Mouse (Mus musculus): ENCODE results near the gene Patz1.

Patz1 gene

DNA sequence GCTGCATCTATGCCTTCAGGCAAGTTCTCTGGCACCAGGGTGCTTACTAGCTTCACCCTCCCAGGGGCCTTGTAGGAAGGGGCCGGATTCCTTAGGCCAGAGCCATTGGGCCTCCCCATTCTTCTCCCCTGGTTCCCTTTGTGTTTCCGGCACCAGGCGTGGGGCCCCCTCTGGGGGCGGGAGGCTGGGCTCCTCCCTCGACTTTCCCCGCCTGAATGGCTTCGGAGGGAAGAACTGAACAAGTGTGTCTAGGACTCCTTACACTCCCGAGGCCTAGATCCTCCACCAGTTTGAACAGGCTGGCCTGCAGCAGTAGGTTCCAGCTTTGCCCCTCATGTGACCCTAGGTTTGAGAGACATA, 3.4 kb downstream of the Patz1 start:
- DNase-seq (ENCODE audit: low read depth, low spot score): peak; percentile 80

DNA sequence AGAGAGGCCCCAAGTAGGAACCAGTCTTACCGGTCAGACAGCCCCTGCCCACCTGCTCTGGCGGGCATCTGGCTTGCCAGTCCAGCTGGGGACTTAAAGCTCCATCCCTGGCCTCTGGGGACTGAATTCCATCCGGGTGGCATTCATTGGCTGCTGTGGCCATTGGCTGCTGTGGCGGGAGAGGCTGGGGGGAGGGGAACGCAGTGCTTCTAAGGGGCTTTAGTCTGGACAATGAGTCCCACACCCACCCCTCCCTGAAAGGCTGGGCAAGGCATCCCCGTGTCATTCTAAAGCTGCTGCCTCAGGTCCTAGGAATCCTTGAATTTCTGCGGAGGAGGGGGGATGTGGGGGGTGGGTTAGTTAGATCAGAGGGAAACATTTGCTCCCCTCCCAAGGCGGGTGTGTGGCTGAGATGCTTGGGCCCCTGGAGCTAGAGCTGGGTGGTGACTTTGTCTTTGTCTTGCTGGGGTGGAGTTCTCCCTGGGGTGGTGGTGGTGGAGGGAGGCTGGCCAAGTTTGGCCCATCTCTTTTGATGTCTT, 4.1 kb downstream of the Patz1 start:
- DNase-seq (ENCODE audit: low read depth, low spot score): peak; percentile 98

DNA sequence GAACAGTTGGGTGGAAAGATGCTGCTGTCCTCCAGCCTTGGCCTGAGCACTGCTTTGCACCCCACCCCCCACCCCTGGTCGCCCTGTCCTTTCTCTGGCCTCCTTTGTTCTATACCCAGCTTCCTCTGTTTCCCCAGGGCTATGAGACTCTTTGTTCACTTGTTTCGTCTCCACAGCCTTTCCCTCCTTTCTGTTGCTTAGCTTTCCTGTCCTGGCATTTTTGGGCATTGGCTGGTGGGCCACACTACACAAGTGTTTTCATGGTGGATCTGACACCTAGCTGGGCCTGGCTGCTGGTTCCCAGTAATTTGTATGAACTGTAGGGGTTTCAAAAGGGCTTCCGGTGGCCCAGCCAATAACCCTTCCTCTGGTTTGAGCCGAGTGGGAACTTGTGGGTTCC, 4.7 kb downstream of the Patz1 start:
- DNase-seq (ENCODE audit: low read depth, low spot score): no peak

DNA sequence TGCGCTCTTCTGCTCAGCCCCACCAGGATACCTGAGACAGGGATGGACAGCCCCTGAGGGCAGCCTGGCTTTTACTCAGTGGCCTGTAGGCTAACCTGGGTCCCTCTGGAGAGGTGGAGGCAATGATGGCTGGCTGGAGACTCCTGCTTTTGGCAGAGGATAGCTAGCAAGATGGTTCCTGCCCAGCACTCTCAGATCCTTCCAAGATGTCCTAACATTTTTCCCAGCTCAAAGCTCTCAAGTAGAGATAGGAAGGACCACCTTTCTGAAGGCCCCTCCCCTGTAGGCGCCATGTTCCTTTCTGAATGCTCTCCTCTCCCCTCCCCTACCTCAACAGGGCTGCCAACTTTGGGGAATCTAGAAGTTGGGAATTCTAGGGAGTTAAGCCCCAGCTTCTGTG, 6.0 kb downstream of the Patz1 start:
- no peak for DNase-seq (ENCODE audit: low read depth, low spot score)

DNA sequence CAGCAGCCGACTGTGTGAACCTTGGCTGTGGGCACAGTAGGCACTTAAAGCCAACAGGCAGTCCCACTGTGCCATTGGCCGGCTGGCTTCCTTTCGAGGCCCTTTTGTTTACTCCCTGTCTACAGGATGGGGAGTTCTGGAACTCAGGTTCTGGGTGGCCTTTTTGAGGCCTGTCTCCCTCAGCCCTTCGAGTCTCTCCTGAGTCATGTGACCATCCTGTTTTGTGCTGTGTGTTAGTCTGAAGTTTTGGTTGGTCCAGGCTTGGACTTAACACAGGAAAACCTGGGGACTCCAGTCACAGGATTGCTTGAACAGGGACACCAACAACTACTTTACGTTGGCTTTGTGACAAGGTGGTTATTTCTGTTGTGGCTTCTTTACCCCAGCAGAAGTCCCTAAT, 7.4 kb downstream of the Patz1 start:
- DNase-seq (ENCODE audit: low read depth, low spot score): no peak

DNA sequence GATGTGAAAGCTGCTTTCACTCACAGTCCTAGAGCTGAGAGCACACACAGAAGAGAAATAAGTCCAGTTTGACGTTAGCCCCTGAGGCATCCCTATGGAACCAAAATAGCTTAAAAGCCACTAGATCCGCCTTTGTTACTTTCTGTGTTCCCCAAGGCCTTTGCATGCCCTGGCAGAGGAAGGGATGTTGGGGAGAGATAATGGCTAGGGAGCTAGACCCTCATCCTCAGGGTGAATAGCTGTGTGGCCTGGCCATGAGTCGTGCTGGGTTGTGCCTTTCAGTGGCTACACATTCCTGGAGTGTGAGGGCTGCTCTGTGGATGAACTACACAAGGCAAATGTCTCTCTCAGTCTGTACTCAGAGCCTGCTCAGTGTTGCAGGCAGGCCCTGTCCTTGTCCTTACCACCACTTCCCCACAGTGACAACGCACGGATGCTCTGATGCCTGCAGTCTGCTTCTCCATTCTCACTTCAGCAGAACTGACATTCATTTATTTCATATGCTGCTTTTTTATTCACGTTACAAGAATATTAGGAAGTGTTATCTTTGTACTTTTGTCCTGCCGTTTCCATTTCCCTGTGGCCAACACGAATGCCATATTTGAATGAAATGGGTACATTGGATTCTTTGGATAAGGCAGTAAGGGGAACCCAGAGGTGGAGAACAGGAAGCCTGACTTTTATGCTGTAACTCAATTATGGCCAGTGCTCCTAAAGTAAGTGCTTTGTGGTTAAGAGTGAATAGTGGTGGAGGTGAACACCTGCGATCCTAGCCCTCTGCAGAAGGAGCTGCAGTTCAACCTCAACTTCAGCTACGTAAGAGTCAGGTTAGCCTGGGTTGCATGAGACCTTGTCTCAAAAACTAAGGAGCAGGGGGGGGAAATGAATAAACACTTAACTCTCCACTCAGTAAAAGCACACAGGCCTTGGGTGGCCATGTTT, 9.5 kb downstream of the Patz1 start:
- no peak for DNase-seq (ENCODE audit: low read depth, low spot score)

DNA sequence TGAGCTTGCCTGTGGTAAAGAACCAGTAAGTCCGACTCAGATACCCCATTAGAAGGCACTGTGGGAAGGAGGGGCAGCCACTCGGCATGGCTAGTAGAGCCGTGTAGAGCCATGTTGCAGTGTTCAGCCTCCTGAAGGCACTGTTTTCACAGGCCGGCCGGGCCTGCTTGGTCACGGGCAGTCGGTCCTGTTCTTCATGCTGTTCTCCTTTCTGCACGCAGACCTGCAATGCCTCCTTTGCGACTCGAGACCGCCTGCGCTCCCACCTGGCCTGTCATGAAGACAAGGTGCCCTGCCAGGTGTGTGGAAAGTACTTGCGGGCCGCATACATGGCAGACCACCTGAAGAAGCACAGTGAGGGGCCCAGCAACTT, 10.1 kb downstream of the Patz1 start:
- no peak for DNase-seq (ENCODE audit: low read depth, low spot score)

DNA sequence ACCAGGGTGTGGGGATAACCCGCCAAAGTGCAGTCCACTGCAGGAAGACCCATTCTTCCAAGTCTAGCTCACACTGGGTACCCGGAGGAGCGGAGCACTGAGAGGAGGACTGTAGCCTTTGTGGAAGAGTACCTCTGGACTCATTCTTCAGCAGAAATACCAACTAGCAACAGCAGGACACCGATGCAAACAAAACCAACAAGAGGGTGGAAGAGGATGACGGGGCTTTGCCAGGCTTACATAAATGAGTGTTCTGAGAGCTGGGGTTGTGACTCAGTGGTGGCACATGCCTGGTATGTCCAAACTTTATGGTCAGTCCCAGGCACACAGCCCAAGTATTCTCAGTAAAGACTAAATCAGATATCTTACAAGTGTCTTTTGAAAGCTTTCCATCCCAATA, 12.4 kb downstream of the Patz1 start:
- DNase-seq (ENCODE audit: low read depth, low spot score): no peak

DNA sequence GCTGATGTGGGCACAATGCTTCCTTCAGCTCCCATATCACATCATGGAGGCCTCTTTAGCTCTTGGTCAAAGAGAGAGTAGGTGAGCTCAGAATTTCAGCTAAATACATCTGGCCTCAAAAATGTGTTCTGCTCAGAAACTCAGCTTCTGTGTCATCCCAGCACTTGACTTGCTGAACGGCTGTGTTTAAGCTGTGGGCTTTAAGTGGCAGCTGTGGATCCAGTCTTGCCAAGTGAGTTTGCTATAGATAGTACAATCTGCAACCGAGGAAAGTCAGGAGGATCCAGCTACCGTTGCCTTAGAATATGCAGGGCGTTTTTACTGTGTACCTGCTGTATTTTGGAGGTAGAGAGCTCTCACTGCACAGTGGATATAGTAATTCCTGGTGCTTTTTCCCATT, 13.7 kb downstream of the Patz1 start:
- no peak for DNase-seq (ENCODE audit: low read depth, low spot score)

DNA sequence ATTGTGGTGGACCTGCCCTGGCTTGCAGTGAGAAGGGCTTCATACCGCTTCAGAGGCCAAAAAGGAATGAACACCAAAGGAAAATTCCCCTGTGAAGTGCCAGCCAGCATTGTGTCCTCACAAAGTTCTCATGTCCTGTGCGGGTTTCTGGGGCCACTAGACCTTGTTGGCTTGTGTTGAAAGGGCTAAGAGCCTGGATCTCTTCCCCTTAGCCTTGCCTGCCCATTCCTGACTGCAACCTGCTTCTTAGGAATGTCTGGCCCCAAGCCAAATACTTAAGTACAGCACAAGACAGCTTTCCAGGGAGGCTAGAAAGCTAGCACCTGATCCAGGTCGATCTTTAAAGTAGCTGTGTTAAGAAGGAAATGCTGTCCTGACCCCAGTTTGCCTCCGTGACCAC, 14.1 kb downstream of the Patz1 start:
- DNase-seq (ENCODE audit: low read depth, low spot score): peak; percentile 40

DNA sequence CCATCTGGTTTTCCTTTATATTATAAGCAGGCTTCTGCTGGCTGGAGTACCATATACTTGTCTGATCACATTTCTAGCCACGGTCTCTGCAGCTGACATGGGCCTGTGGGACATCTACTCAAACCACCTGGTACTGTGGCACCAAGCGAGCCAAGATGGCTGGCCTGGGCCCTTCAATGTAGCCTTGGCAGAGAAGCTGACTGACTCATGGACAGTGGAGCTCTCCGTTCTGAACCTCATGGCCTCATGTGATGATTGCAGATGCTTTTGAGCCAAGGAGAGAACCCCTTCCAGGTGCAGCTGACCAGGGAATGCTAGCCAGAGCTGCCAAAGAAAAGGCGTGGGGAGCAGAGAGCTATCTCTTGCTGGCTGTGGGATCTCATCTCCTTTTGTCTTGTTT, 17.1 kb downstream of the Patz1 start:
- DNase-seq (ENCODE audit: low read depth, low spot score): no peak

DNA sequence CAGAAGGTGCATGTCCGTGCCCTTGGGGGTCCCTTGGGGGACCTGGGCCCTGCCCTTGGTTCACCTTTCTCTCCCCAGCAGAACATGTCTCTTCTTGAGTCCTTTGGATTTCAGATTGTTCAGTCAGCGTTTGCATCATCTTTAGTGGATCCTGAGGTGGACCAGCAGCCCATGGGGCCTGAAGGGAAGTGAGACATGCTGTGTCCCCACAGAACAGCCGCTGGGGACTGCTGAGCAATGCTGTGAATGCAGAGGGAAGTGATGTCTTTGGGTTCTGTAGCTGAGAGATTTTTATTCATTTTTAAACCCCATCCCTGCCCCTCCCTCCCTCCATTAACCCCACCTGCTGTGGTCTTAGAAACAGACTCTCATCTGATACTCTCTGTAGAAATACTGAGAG, 19.2 kb downstream of the Patz1 start:
- DNase-seq (ENCODE audit: low read depth, low spot score): no peak

DNA sequence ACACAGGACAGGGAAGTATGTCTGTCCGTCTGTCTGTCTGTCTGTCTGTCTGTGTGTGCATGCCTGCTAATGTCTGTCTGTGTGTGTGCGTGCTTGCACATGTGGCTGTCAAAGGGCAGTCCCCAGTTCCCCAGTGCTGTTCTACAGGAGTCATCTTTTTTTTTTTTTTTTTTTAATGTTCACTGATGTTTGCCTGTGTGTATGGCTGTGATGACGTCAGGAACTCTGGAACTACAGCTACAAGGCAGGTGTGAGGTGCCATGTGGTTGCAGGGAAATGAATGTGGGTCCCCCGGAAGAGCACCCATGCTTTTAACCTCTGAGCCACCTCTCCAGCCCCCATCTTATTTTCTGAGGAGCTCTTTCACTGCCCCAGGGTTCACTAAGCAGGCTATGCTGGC, 21.2 kb downstream of the Patz1 start:
- DNase-seq (ENCODE audit: low read depth, low spot score): no peak

DNA sequence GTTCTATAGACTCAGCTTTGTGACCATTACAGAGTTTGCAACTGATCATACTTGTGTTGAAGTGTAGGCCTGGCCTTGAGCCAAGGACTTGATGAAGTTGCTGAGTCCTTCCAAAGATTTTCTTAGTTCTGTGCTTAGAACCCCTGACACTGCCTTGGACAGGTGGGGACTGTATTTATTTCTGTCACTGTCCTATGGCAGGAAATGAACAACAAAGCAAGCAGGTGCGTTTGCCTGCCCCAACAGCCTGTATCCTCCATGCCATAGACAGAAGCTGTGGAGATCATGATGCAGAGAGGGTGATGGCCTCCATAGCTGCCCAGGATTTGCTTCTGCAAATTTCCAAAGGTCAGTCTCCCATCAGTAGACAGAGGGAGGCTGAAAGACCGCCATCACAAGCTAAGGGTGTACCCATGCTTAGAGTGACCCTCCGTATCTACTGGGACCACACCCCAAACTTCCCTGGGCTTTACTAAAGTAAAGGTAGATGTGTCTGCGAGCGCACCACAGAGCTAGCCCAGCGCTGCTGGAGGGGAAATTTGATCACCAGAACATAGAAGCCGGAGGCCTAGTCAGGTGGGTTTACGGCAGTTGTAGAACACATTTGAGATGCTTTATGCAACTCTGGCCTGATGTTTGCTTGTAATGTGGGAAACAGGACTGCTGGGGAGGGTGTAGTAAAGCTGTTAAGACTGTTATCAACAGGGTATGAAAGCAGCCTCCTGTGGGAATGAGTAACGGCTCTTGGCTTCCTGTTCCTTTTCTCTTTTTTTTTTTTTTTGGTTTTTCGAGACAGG, 22.3 kb downstream of the Patz1 start:
- no peak for DNase-seq (ENCODE audit: low read depth, low spot score)

DNA sequence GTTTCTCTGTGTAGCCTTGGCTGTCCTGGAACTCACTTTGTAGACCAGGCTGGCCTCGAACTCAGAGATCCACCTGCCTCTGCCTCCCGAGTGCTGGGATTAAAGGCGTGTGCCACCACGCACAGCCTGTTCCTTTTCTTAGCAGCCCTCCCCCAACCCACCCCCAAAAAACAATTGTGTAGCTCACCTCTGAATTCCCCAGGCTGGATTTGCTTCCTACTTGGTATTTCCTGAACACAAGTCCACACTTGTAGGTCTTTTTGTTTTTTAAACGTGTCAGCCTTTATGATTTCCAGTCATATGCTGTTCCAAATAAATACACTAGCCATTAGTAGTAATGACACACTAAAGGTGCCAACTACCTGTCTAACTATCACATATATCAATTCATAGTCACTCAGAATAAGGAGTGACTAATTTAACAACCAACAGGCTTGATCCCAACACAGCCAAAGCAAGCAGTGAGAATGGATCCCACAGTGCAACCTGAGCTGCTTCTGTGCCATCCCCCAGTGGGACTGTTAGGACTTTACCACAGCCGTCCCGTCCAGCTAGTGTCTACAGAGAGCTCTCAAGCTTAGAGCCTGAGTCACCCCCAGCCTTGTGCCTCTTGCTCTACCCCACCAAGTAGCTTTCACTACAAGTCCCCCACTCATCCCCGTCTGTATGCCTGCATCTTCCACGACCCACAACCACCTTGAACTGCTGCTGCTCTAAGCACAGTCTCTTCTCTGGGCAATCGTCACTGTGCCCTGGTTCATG, 23.1 kb downstream of the Patz1 start:
- DNase-seq (ENCODE audit: low read depth, low spot score): no peak

DNA sequence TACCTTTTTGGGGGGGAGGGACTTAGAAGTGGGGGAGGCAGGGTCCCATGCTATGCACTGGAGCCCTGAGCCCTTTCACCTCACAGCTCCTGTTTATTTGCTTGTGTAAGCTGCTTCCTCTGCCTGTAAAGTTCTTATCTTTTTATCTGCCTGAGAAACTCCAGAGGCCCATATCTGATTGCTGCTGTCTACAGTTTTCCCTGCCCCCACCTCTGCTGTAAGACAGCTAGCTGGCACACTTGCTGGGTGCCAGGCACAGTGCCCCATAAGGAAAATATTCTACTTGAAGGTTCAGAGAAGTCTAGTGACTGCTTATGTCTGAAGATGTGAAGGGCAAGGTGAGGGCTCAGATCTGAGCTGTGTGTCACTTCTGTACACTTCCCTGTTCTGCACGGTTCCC, 24.6 kb downstream of the Patz1 start:
- DNase-seq (ENCODE audit: low read depth, low spot score): no peak

DNA sequence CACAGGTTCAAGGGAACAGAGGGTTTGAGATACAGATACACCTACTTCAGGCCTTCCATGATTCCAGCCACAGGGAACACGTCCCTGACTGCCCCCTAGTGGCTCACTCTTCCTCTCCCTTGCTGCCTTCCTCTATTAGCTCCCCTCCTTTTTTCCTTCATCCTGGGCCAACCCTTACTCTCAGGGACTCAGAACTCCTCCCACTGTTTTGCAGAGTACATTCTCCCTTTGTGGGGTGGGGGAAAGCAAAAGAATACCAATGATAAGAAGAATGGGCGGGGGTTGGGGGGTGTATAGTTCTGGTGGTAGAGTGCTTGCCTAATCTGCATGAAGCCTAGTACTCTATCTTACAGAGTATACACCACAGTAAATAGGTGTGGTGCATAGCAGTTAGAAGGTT, 25.5 kb downstream of the Patz1 start:
- peak; percentile 93 for DNase-seq (ENCODE audit: low read depth, low spot score)

DNA sequence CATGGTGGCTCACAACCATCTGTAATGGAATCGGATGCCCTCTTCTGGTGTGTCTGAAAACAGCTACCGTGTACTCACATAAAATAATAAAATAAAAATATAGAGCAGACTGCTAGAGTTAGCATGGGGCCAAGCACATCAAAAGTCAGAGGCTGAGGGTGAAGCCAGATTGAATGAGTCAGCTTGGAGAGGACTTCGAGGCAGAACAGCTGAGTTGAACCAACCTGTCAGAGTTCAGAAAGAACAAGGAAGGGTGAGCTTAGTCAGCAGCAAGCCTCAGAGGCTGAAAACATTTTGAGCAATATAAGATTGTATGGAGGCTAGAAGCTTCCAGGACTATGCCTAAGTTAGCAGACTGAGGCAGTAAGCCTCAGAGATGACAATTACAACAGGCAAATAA, 29.6 kb downstream of the Patz1 start:
- DNase-seq (ENCODE audit: low read depth, low spot score): no peak

DNA sequence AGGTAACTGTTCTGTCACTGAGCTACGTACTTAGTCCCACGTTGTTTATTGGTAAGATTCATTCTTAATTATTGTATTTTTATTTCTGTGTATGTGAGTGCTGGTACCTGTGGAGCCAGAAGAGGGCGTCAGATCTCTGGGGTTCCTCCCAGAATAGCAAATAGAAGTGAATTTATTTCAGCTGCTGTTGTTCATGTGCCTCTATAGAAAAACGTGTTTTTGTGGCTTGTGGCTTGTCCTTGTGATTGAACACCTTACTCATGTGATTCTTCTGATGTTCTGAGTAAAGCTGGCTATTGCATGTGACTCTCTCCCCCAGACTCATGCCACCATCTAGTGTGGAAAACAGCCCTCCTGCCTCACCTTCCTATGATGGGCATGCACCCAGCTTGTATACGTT, 39.6 kb downstream of the Patz1 start:
- DNase-seq (ENCODE audit: low read depth, low spot score): no peak

DNA sequence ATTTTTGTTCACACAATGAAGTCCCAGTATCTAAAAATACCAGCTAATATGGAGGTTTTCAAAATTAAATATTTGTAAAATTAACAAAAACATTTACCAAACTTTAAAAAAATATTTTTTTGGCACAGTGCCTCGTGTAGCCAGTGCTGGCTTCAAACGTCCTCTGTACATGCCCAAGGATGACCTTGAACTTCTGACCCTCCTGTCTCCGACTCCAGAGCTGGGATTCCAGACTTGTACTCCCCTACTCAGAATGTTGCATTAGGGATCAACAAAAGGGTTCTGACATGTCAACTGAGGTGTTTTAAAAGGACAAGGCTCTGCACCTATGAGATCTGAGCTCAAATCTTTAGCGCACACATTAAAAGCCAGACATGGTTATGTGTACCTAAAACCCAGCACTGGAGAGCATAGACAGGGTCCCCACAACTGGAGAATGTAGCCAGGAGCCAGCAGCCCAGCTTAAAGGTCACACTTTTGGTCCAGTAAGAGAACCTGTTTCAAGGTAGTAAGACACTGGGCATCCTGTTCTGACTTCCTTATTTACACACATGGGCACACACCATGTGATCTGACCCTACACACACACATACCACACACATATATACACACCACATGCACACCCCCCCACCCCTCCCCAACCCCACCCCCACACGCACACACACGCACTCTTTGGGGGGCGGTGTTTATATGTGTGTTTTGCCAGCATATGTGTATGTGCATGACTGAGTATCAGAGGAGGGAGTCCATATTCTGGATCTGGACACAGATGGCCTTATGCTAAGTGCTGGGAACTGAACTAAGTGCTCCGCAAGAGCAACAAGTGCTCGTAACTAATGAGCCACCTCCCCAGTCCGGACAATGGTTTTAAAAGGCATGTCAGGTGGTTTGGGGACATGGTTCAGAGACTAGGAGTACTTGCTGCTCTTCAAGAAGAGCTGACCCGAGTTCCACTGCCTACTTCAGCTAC, 40.4 kb downstream of the Patz1 start:
- peak; percentile 57 for DNase-seq (ENCODE audit: low read depth, low spot score)

DNA sequence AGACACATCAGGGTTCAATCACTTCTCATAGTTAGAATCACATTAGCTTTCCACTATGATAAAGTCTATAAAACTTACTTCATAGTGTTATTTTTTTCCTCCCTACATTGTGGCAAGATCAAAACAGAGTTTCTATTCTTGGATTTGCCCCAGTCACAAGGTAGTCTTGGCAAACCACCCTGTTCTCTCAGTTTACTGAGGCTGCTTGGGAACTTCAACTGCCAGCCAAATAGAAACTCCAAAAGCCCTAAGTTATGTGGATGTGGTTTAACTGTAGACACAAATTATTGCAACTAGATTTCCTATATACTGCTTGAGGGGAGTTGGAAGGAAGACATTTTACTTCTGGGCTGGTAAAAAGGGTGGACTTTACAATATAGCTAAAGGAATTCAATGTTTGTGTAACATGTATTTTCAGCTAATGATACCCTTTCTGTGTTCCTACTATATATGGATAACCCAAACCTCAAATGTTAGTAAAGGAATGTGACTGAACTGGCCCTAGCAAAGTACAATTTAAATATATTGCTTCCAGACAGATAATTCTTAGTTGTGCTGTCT, 41.3 kb downstream of the Patz1 start, which contains the start of gene Pik3ip1:
Pik3ip1 (plus strand) TSS at position 511 of the 561 bp plus-strand sequence.
- DNase-seq (ENCODE audit: low read depth, low spot score): no peak

Measured in ES-CJ7 (cell line).